Mouse (Mus musculus): ENCODE data around the gene Frmd8. TPM values are rescaled to one million over a fixed set of nuclear protein-coding genes. Genes with fewer than 3 reads are reported as not detected.

Frmd8 gene
- polyA plus RNA-seq, 1 experiment from 2014 or later, result 20.6 TPM

- no peaks in the 10 kb centered on the region for H3K36me3 ChIP-seq (ENCODE audit: control insufficient read depth, insufficient read depth, low read length)
- 83% methylated on average over 30 of the region's 30 CpGs for WGBS
- ATAC-seq (ENCODE audit: low read depth) (no peak), DNase-seq (ENCODE audit: low spot score) (no peak)
- no peaks in the 10 kb centered on the region for H3K9me3 ChIP-seq (ENCODE audit: control insufficient read depth, low read length)
- peak overlapping the region; percentile 60 for H3K9ac ChIP-seq (ENCODE audit: low read depth, low read length)
- H3K27me3 ChIP-seq (replicated peaks; ENCODE audit: control insufficient read depth, insufficient read depth, low read length), result no peaks in the 10 kb centered on the region
- peak overlapping the region; percentile 96 for H3K27ac ChIP-seq (replicated peaks; ENCODE audit: low read depth, low read length)
- peak overlapping the region; percentile 57 for H3K4me2 ChIP-seq (ENCODE audit: low read depth, low read length)
- H3K4me3 ChIP-seq (ENCODE audit: low read depth, low read length), result peak overlapping the region; percentile 32
- peaks cover 63% of the 10 kb centered on the region for H3K4me1 ChIP-seq (ENCODE audit: control insufficient read depth, insufficient read depth, low read length)
Observed at GRCm38 (mm10) chr19:5843781-5844691, 31.0 kb downstream of the Frmd8 start.

- peak overlapping the region; percentile 60 for H3K9ac ChIP-seq (ENCODE audit: low read depth, low read length)
- 60% methylated on average over 9 of the region's 9 CpGs for WGBS
- peaks cover 53% of the 10 kb centered on the region for H3K4me1 ChIP-seq (ENCODE audit: control insufficient read depth, insufficient read depth, low read length)
- ATAC-seq (ENCODE audit: low read depth) (no peak), DNase-seq (ENCODE audit: low spot score) (no peak)
- no peaks in the 10 kb centered on the region for H3K27me3 ChIP-seq (replicated peaks; ENCODE audit: control insufficient read depth, insufficient read depth, low read length)
- H3K27ac ChIP-seq (replicated peaks; ENCODE audit: low read depth, low read length), result peak overlapping the region; percentile 96; the same call in 1 of the 2 replicates
- H3K4me2 ChIP-seq (ENCODE audit: low read depth, low read length), result peak overlapping the region; percentile 57
- peak overlapping the region; percentile 32 for H3K4me3 ChIP-seq (ENCODE audit: low read depth, low read length)
- no peaks in the 10 kb centered on the region for H3K36me3 ChIP-seq (ENCODE audit: control insufficient read depth, insufficient read depth, low read length)
- no peaks in the 10 kb centered on the region for H3K9me3 ChIP-seq (ENCODE audit: control insufficient read depth, low read length)
Observed at GRCm38 (mm10) chr19:5842785-5843730, 32.0 kb downstream of the Frmd8 start.

- Histone ChIP-seq H3K27me3 (replicated peaks; ENCODE audit: control insufficient read depth, insufficient read depth, low read length) (no peaks in the 10 kb centered on the region), H3K27ac (replicated peaks; ENCODE audit: low read depth, low read length) (0 out of 2 replicates have a peak overlapping the region, but pooled peaks have one; percentile 96), H3K4me2 (ENCODE audit: low read depth, low read length) (peak overlapping the region; percentile 57), H3K9me3 (ENCODE audit: control insufficient read depth, low read length) (no peaks in the 10 kb centered on the region), H3K36me3 (ENCODE audit: control insufficient read depth, insufficient read depth, low read length) (no peaks in the 10 kb centered on the region), H3K4me1 (ENCODE audit: control insufficient read depth, insufficient read depth, low read length) (peaks cover 45% of the 10 kb centered on the region), H3K9ac (ENCODE audit: low read depth, low read length) (no peak overlapping the region), H3K4me3 (ENCODE audit: low read depth, low read length) (peak overlapping the region; percentile 32; the same call in 1 of the 2 replicates)
- ATAC-seq (ENCODE audit: low read depth) (no peak), DNase-seq (ENCODE audit: low spot score) (no peak)
- WGBS, result 61% methylated on average over 5 of the region's 5 CpGs
Observed at GRCm38 (mm10) chr19:5841999-5842784, 32.9 kb downstream of the Frmd8 start.

- no peak for DNase-seq (ENCODE audit: low spot score)
- Histone ChIP-seq H3K4me1 (ENCODE audit: control insufficient read depth, insufficient read depth, low read length) (peaks cover 38% of the 10 kb centered on the region), H3K4me3 (ENCODE audit: low read depth, low read length) (no peak overlapping the region), H3K27ac (replicated peaks; ENCODE audit: low read depth, low read length) (peak overlapping the region; percentile 40; the same call in 1 of the 2 replicates), H3K9me3 (ENCODE audit: control insufficient read depth, low read length) (no peaks in the 10 kb centered on the region), H3K36me3 (ENCODE audit: control insufficient read depth, insufficient read depth, low read length) (no peaks in the 10 kb centered on the region), H3K4me2 (ENCODE audit: low read depth, low read length) (peak overlapping the region; percentile 37; the same call in 1 of the 2 replicates), H3K27me3 (replicated peaks; ENCODE audit: control insufficient read depth, insufficient read depth, low read length) (no peaks in the 10 kb centered on the region), H3K9ac (ENCODE audit: low read depth, low read length) (no peak overlapping the region)
- ATAC-seq (ENCODE audit: low read depth), result no peak
- WGBS, result 66% methylated on average over 4 of the region's 4 CpGs
Observed at GRCm38 (mm10) chr19:5841389-5841946, 33.6 kb downstream of the Frmd8 start.

- Histone ChIP-seq H3K4me1 (ENCODE audit: control insufficient read depth, insufficient read depth, low read length) (peaks cover 38% of the 10 kb centered on the region), H3K9ac (ENCODE audit: low read depth, low read length) (no peak overlapping the region), H3K27ac (replicated peaks; ENCODE audit: low read depth, low read length) (no peak overlapping the region), H3K36me3 (ENCODE audit: control insufficient read depth, insufficient read depth, low read length) (no peaks in the 10 kb centered on the region), H3K4me2 (ENCODE audit: low read depth, low read length) (peak overlapping the region; percentile 37; the same call in 1 of the 2 replicates), H3K27me3 (replicated peaks; ENCODE audit: control insufficient read depth, insufficient read depth, low read length) (no peaks in the 10 kb centered on the region), H3K9me3 (ENCODE audit: control insufficient read depth, low read length) (no peaks in the 10 kb centered on the region), H3K4me3 (ENCODE audit: low read depth, low read length) (no peak overlapping the region)
- ATAC-seq (ENCODE audit: low read depth), result no peak
- no peak for DNase-seq (ENCODE audit: low spot score)
- 85% methylated on average over 9 of the region's 9 CpGs for WGBS
Observed at GRCm38 (mm10) chr19:5840890-5841388, 34.1 kb downstream of the Frmd8 start.

GRCm38 (mm10) chr19:5840086-5840889, 34.8 kb downstream of the Frmd8 start:
- ATAC-seq (ENCODE audit: low read depth) (no peak), DNase-seq (ENCODE audit: low spot score) (no peak)
- Histone ChIP-seq H3K9ac (ENCODE audit: low read depth, low read length) (no peak overlapping the region), H3K36me3 (ENCODE audit: control insufficient read depth, insufficient read depth, low read length) (no peaks in the 10 kb centered on the region), H3K27ac (replicated peaks; ENCODE audit: low read depth, low read length) (no peak overlapping the region), H3K27me3 (replicated peaks; ENCODE audit: control insufficient read depth, insufficient read depth, low read length) (no peaks in the 10 kb centered on the region), H3K4me1 (ENCODE audit: control insufficient read depth, insufficient read depth, low read length) (peaks cover 38% of the 10 kb centered on the region), H3K4me2 (ENCODE audit: low read depth, low read length) (no peak overlapping the region; the same call in 1 of the 2 replicates), H3K9me3 (ENCODE audit: control insufficient read depth, low read length) (no peaks in the 10 kb centered on the region), H3K4me3 (ENCODE audit: low read depth, low read length) (no peak overlapping the region)
- 63% methylated on average over 18 of the region's 18 CpGs for WGBS

GRCm38 (mm10) chr19:5839317-5840085, 35.6 kb downstream of the Frmd8 start:
- no peaks in the 10 kb centered on the region for H3K36me3 ChIP-seq (ENCODE audit: control insufficient read depth, insufficient read depth, low read length)
- H3K9ac ChIP-seq (ENCODE audit: low read depth, low read length), result no peak overlapping the region
- no peak overlapping the region for H3K4me3 ChIP-seq (ENCODE audit: low read depth, low read length)
- H3K4me2 ChIP-seq (ENCODE audit: low read depth, low read length), result no peak overlapping the region; the same call in 1 of the 2 replicates
- WGBS, result 62% methylated on average over 14 of the region's 14 CpGs
- DNase-seq (ENCODE audit: low spot score) (no peak), ATAC-seq (ENCODE audit: low read depth) (no peak)
- H3K9me3 ChIP-seq (ENCODE audit: control insufficient read depth, low read length), result no peaks in the 10 kb centered on the region
- H3K27ac ChIP-seq (replicated peaks; ENCODE audit: low read depth, low read length), result no peak overlapping the region
- peaks cover 31% of the 10 kb centered on the region for H3K4me1 ChIP-seq (ENCODE audit: control insufficient read depth, insufficient read depth, low read length)
- H3K27me3 ChIP-seq (replicated peaks; ENCODE audit: control insufficient read depth, insufficient read depth, low read length), result no peaks in the 10 kb centered on the region

Data from embryonic facial prominence, embryonic 14.5 days (tissue).